ENCODE assay signal across 27 mouse cellular contexts in the genomic region with DNA sequence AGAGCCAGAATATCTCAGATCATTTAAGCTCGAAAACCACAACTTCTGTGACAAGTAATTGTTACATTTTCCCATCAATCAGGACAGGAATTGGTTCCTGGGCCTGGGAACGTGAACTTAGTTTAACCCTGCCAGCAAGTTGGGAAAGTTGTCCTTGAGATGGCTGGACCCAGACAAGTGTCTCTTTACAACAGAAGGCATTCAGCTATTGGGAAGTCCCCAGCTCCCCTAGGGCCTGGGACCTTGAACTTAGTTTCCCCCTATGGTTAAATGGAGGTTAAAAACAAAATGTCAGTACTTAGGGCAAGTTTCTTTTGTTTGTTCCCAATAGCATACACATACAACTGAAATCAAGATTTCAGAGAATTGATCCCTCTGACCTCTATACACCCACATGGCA.
"Had no signal": no experiment of that assay in that cellular context is flagged by ENCODE, and none has a peak within 500 bp of the region (broad histone marks: within the 10 kb centered on the region; RNA-seq: fewer than 3 reads in every experiment).

No protein-coding gene starts in this region.

- H3K9me3 ChIP-seq: heart, embryonic 10.5 days; heart, embryonic 12.5 days; hindbrain, embryonic 10.5 days; hindbrain, embryonic 12.5 days; kidney, embryonic 15.5 days; limb, embryonic 13.5 days; limb, embryonic 15.5 days; liver, embryonic 12.5 days had no signal

- DNase-seq: gastrocnemius, postnatal 10 days; gastrocnemius, postnatal 25 days; heart, adult 18-20 months; heart, postnatal 10 days; heart, postnatal 4 days; kidney, adult 11 months; kidney, adult 2 months; kidney, adult 9 months; kidney, postnatal 14 days; kidney, postnatal 36 days; layer of hippocampus, adult 9-11 months; layer of hippocampus, postnatal 36 days; left cerebral cortex, postnatal 4 days had no signal

- H3K4me3 ChIP-seq: heart, embryonic 10.5 days; heart, embryonic 12.5 days; hindbrain, embryonic 10.5 days; hindbrain, embryonic 12.5 days; kidney, embryonic 15.5 days; limb, embryonic 13.5 days; limb, embryonic 15.5 days; liver, embryonic 12.5 days had no signal

- ATAC-seq: hindbrain, embryonic 16.5 days; inflammation-experienced regulatory T-cells, adult 6 months; intestine, embryonic 16.5 days; liver, embryonic 12.5 days had no signal

- H3K4me2 ChIP-seq: heart, embryonic 12.5 days; hindbrain, embryonic 12.5 days; hindbrain, embryonic 14.5 days; kidney, embryonic 15.5 days; limb, embryonic 13.5 days; limb, embryonic 15.5 days; liver, embryonic 12.5 days had no signal

- H3K27ac ChIP-seq: heart, embryonic 10.5 days; hindbrain, embryonic 10.5 days; hindbrain, embryonic 12.5 days; hindbrain, embryonic 14.5 days; kidney, embryonic 15.5 days; kidney, postnatal 0 days; limb, embryonic 13.5 days; limb, embryonic 15.5 days; liver, embryonic 12.5 days; liver, embryonic 14.5 days had no signal

- H3K4me1 ChIP-seq: heart, embryonic 12.5 days; limb, embryonic 15.5 days had no signal

- H3K36me3 ChIP-seq: heart, embryonic 10.5 days; heart, embryonic 12.5 days; hindbrain, embryonic 10.5 days; hindbrain, embryonic 12.5 days; kidney, embryonic 15.5 days; limb, embryonic 13.5 days; limb, embryonic 15.5 days; liver, embryonic 12.5 days had no signal

- H3K9ac ChIP-seq: heart, embryonic 12.5 days; hindbrain, embryonic 12.5 days; hindbrain, embryonic 14.5 days; kidney, embryonic 15.5 days; limb, embryonic 13.5 days; limb, embryonic 15.5 days; liver, embryonic 12.5 days; liver, embryonic 14.5 days had no signal

- H3K27me3 ChIP-seq: heart, embryonic 12.5 days; hindbrain, embryonic 12.5 days; kidney, embryonic 15.5 days; limb, embryonic 13.5 days; limb, embryonic 15.5 days; liver, embryonic 12.5 days had no signal
